Mouse (Mus musculus): Measurements from ENCODE around the gene Uhrf1bp1l. TPM values are rescaled to one million over a fixed set of nuclear protein-coding genes. Genes with fewer than 3 reads are reported as not detected.

Uhrf1bp1l gene
- polyA plus RNA-seq, 1 experiment from 2014 or later, result 32.7 TPM

DNA sequence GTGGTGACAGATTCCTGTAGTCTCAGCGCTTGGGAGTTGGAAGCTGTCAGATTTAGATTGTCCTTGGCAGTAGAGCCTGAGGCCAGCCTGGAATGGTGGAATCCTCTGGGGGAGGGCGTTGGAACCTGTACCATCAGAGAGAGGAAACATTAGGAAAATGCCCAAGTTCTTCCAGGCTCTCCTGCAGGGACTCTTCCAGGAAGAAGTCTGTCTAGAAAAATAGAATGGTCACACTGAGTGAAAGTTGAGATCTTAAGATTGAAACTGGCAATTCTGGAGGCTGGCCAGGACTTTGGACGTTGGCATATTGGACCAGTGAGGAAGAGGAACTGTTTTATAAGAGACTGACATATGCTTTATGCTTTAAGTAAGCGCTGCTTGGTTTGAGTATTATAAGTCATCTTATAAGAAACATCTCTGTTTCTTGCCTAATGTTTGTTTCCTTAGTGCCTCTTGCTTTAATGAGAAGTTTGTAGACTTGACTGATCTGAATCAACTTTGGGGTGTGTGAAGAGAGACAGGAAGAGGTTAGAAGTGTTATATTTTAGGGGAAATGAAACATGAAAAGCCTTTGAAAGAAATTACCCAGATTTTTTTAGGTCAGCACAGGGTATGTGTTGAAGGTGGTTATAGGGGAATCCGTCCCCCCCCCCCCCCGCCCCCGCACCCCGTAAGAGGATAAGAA lies 2.6 kb downstream of the Uhrf1bp1l start:
- Histone ChIP-seq H3K4me2 (replicated peaks) (no peak overlapping the region), H3K4me1 (peaks cover 10% of the 10 kb centered on the region), H3K9me3 (replicated peaks) (no peaks in the 10 kb centered on the region), H3K27me3 (no peaks in the 10 kb centered on the region), H3K36me3 (no peaks in the 10 kb centered on the region), H3K4me3 (no peak overlapping the region), H3K9ac (no peak overlapping the region), H3K27ac (no peak overlapping the region)
- WGBS, result 90% methylated on average over 8 of the region's 8 CpGs
- ATAC-seq (ENCODE audit: low FRiP score), result no peak

DNA sequence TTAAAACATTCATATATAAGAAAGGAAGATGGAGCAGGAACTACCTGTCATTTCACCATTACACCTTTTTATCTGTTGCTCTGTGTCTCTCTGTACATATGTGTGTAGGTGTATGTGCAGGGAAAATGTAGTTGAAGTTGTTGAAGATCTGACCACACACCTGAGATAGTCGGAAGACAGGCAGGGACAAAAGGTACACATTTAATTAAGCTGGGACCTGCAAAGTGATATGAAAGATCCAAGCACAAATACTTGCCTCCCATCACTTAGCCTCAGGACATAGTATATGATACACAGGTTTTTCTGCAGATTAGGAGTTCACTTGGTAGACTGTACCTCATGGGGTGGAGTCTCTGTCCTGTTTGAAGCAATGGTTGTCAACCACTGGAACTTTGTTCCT lies 3.1 kb downstream of the Uhrf1bp1l start:
- H3K4me3 ChIP-seq, result no peak overlapping the region
- no peaks in the 10 kb centered on the region for H3K36me3 ChIP-seq
- no peaks in the 10 kb centered on the region for H3K27me3 ChIP-seq
- H3K4me2 ChIP-seq (replicated peaks), result no peak overlapping the region
- ATAC-seq (ENCODE audit: low FRiP score), result no peak
- H3K9me3 ChIP-seq (replicated peaks), result no peaks in the 10 kb centered on the region
- 96% methylated on average over 1 of the region's 1 CpGs for whole genome bisulfite sequencing
- no peak overlapping the region for H3K27ac ChIP-seq
- H3K9ac ChIP-seq, result no peak overlapping the region
- H3K4me1 ChIP-seq, result peaks cover 10% of the 10 kb centered on the region

DNA sequence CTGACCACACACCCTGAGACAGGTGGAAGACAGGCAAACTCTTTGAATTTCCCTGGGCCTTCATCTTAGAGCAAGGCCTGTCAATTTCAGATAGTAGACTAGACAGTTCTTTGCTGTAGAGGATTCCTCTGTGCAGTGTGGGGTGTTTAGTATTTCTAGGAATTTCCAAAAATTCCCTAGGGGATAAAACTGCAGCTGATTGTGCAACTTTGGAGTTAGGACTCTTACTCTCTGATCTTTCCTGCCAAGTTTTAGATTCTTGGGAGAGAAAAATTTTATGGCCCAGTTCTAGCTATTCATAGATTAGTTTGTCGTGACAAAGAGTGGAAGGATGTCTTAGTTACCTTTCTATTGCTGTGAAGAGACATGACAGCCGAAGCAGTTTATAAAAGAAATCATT lies 3.8 kb downstream of the Uhrf1bp1l start:
- Histone ChIP-seq H3K4me3 (no peak overlapping the region), H3K9ac (no peak overlapping the region), H3K4me2 (replicated peaks) (no peak overlapping the region), H3K4me1 (peaks cover 10% of the 10 kb centered on the region), H3K36me3 (no peaks in the 10 kb centered on the region), H3K27me3 (no peaks in the 10 kb centered on the region), H3K27ac (no peak overlapping the region), H3K9me3 (replicated peaks) (no peaks in the 10 kb centered on the region)
- no peak for ATAC-seq (ENCODE audit: low FRiP score)
- WGBS, result 98% methylated on average over 2 of the region's 2 CpGs

DNA sequence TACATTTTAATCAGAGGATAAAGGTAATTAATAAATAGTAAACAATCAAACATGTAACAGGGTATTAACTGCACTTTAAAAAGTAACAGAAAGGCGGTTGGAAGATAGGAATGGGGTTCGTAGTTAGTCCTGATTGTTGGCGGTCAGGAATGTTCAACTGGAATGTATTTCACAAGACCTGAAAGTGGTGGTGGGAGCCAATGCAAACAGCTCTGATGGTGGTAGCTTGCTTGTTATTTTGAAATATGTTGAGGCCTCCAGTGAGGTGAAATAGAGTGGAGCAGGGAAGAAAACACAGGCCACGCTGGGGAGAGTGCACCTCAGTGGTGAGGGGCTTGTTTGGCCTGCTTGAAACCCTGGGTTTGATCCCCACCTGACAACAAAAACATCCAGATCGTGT lies 6.3 kb downstream of the Uhrf1bp1l start:
- no peak overlapping the region for H3K4me3 ChIP-seq
- H3K9ac ChIP-seq, result no peak overlapping the region
- H3K9me3 ChIP-seq (replicated peaks), result no peaks in the 10 kb centered on the region
- peaks cover 10% of the 10 kb centered on the region for H3K4me1 ChIP-seq
- H3K4me2 ChIP-seq (replicated peaks), result no peak overlapping the region
- no peak overlapping the region for H3K27ac ChIP-seq
- WGBS, result 86% methylated on average over 5 of the region's 5 CpGs
- H3K27me3 ChIP-seq, result no peaks in the 10 kb centered on the region
- no peaks in the 10 kb centered on the region for H3K36me3 ChIP-seq
- no peak for ATAC-seq (ENCODE audit: low FRiP score)

GRCm38 (mm10) chr10:89755231-89755630 lies 10.4 kb downstream of the Uhrf1bp1l start:
- ATAC-seq (ENCODE audit: low FRiP score), result no peak
- no peak overlapping the region for H3K9ac ChIP-seq
- WGBS, result 93% methylated on average over 4 of the region's 4 CpGs

GRCm38 (mm10) chr10:89760772-89761171 lies 16.0 kb downstream of the Uhrf1bp1l start:
- ATAC-seq (ENCODE audit: low FRiP score), result no peak
- Histone ChIP-seq H3K4me3 (no peak overlapping the region), H3K4me2 (replicated peaks) (no peak overlapping the region), H3K36me3 (no peaks in the 10 kb centered on the region), H3K27me3 (no peaks in the 10 kb centered on the region), H3K27ac (no peak overlapping the region), H3K4me1 (no peaks in the 10 kb centered on the region), H3K9ac (no peak overlapping the region), H3K9me3 (replicated peaks) (no peaks in the 10 kb centered on the region)
- WGBS, result 90% methylated on average over 5 of the region's 5 CpGs

More at GRCm38 (mm10) chr10:89755231-89755630, 10.4 kb downstream of the Uhrf1bp1l start:
- Histone ChIP-seq H3K27ac (no peak overlapping the region), H3K9me3 (replicated peaks) (no peaks in the 10 kb centered on the region), H3K4me2 (replicated peaks) (no peak overlapping the region), H3K4me3 (no peak overlapping the region), H3K4me1 (no peaks in the 10 kb centered on the region), H3K36me3 (no peaks in the 10 kb centered on the region), H3K27me3 (no peaks in the 10 kb centered on the region)

GRCm38 (mm10) chr10:89764457-89765121 lies 19.8 kb downstream of the Uhrf1bp1l start:
- 85% methylated on average over 9 of the region's 9 CpGs for WGBS
- Histone ChIP-seq H3K36me3 (no peaks in the 10 kb centered on the region), H3K4me2 (replicated peaks) (no peak overlapping the region), H3K4me1 (no peaks in the 10 kb centered on the region), H3K27me3 (no peaks in the 10 kb centered on the region), H3K27ac (no peak overlapping the region), H3K4me3 (no peak overlapping the region), H3K9me3 (replicated peaks) (no peaks in the 10 kb centered on the region), H3K9ac (no peak overlapping the region)
- no peak for ATAC-seq (ENCODE audit: low FRiP score)

DNA sequence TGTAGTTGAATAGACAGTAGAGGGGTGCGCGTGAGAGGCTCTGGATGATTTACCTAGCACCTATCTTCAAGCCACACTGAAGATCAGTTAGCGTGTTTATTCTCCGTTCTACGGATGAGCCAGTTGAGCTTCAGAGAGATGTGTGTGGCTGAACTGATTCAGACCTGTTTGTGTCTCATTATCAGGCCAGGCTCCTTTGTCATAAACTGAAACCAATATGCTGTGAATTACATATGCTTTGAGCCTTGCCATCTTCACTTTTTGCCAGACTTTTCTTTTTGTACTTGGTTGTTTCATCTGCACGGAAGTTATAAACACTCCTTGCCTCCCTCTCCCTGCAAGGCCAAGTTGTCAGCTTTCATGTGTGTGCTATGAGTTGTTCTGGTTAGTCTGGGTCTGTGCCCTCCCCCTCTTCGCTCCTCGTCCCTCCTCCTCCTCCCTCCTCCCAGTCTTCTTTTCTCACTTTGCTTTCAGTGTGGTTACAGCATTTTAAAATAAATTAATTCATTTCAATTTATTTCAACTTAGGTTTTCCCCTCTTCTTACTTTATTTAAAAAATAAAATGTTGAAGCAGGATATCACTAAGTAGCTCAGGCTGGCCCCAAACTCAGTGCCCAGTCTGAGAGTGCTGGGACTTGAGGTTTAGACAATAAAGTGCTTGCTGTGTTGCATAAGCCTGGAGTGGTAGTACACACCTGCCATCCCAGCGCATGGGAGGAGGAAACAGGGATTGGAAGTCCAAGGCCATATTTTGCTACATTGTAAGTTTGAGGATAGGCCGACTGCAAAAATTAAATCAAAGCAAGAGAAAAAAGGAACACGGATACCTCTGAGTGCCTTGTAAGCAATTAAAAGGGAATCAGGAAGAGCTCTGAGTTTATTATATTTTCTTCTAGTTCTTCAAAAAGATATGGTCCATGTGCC lies 21.3 kb downstream of the Uhrf1bp1l start:
- Histone ChIP-seq H3K9ac (no peak overlapping the region), H3K4me1 (no peaks in the 10 kb centered on the region), H3K27me3 (no peaks in the 10 kb centered on the region), H3K4me3 (no peak overlapping the region), H3K4me2 (replicated peaks) (no peak overlapping the region), H3K27ac (no peak overlapping the region), H3K36me3 (no peaks in the 10 kb centered on the region), H3K9me3 (replicated peaks) (no peaks in the 10 kb centered on the region)
- WGBS, result 91% methylated on average over 11 of the region's 11 CpGs
- no peak for ATAC-seq (ENCODE audit: low FRiP score)

- 80% methylated on average over 7 of the region's 7 CpGs for WGBS
- Histone ChIP-seq H3K4me1 (no peaks in the 10 kb centered on the region), H3K27ac (no peak overlapping the region), H3K4me3 (no peak overlapping the region), H3K36me3 (no peaks in the 10 kb centered on the region), H3K9ac (no peak overlapping the region), H3K27me3 (no peaks in the 10 kb centered on the region), H3K9me3 (replicated peaks) (no peaks in the 10 kb centered on the region), H3K4me2 (replicated peaks) (no peak overlapping the region)
- ATAC-seq (ENCODE audit: low FRiP score), result no peak
Measured at GRCm38 (mm10) chr10:89768352-89769020, 23.7 kb downstream of the Uhrf1bp1l start.

GRCm38 (mm10) chr10:89769096-89769495 lies 24.3 kb downstream of the Uhrf1bp1l start:
- H3K4me1 ChIP-seq, result no peaks in the 10 kb centered on the region
- H3K9me3 ChIP-seq (replicated peaks), result no peaks in the 10 kb centered on the region
- 88% methylated on average over 4 of the region's 4 CpGs for WGBS
- H3K27ac ChIP-seq, result no peak overlapping the region
- H3K4me2 ChIP-seq (replicated peaks), result no peak overlapping the region
- H3K9ac ChIP-seq, result no peak overlapping the region
- H3K4me3 ChIP-seq, result no peak overlapping the region
- H3K36me3 ChIP-seq, result no peaks in the 10 kb centered on the region
- no peaks in the 10 kb centered on the region for H3K27me3 ChIP-seq
- no peak for ATAC-seq (ENCODE audit: low FRiP score)

GRCm38 (mm10) chr10:89771894-89772293 lies 27.1 kb downstream of the Uhrf1bp1l start:
- Histone ChIP-seq H3K4me1 (no peaks in the 10 kb centered on the region), H3K4me2 (replicated peaks) (no peak overlapping the region), H3K27me3 (no peaks in the 10 kb centered on the region), H3K36me3 (no peaks in the 10 kb centered on the region), H3K27ac (no peak overlapping the region), H3K9me3 (replicated peaks) (no peaks in the 10 kb centered on the region), H3K9ac (no peak overlapping the region), H3K4me3 (no peak overlapping the region)
- ATAC-seq (ENCODE audit: low FRiP score), result no peak
- WGBS, result 72% methylated on average over 2 of the region's 2 CpGs

- H3K9me3 ChIP-seq (replicated peaks), result no peaks in the 10 kb centered on the region
- peaks cover 7% of the 10 kb centered on the region for H3K36me3 ChIP-seq
- H3K4me2 ChIP-seq (replicated peaks), result no peak overlapping the region
- 93% methylated on average over 6 of the region's 6 CpGs for WGBS
- H3K4me1 ChIP-seq, result no peaks in the 10 kb centered on the region
- no peak overlapping the region for H3K27ac ChIP-seq
- ATAC-seq (ENCODE audit: low FRiP score), result no peak
- H3K4me3 ChIP-seq, result no peak overlapping the region
- no peak overlapping the region for H3K9ac ChIP-seq
- H3K27me3 ChIP-seq, result no peaks in the 10 kb centered on the region
Measured at GRCm38 (mm10) chr10:89776029-89776428, 31.2 kb downstream of the Uhrf1bp1l start.

Measured in hindbrain, embryonic 12.5 days (tissue).